Mouse (Mus musculus) heart, adult 2 months (tissue): ENCODE data around the gene Hspa12a.

Experiments
- CTCF ChIP-seq: fragments of 200-600 bp; IDR thresholded peaks from 2 replicates; pipeline ENCODE4 v1.8.1; 2022; ENCODE audit warnings: antibody characterized with exemption, mild to moderate bottlenecking, moderate library complexity
- POLR2A ChIP-seq: fragments of 200-500 bp; IDR thresholded peaks from 2 replicates; pipeline ENCODE4 v1.6.1; 2011; ENCODE audit warnings: mild to moderate bottlenecking, low read depth, low read length, control low read depth; ENCODE audit not compliant: insufficient read depth

- no peak for TF ChIP-seq CTCF
- TF ChIP-seq POLR2A, result no peak
These were observed 60.0 kb downstream of the Hspa12a start for GRCm38 (mm10) chr19:58883451-58883850.
